Mouse (Mus musculus) embryo, embryonic 10 days (tissue): ENCODE measurements around the gene Creb3l2.
A peak's percentile ranks its signal among the peaks of the same experiment; 100 is the strongest.

Experiments
- DNase-seq: peaks from one replicate; pipeline ENCODE4 v3.0.0-alpha.2; 2015; ENCODE audit warnings: low spot score

Gene Creb3l2

GRCm38 (mm10) chr6:37441251-37442011 is 515 bp downstream of the Creb3l2 start:
- DNase-seq, result peak; percentile 41

DNA sequence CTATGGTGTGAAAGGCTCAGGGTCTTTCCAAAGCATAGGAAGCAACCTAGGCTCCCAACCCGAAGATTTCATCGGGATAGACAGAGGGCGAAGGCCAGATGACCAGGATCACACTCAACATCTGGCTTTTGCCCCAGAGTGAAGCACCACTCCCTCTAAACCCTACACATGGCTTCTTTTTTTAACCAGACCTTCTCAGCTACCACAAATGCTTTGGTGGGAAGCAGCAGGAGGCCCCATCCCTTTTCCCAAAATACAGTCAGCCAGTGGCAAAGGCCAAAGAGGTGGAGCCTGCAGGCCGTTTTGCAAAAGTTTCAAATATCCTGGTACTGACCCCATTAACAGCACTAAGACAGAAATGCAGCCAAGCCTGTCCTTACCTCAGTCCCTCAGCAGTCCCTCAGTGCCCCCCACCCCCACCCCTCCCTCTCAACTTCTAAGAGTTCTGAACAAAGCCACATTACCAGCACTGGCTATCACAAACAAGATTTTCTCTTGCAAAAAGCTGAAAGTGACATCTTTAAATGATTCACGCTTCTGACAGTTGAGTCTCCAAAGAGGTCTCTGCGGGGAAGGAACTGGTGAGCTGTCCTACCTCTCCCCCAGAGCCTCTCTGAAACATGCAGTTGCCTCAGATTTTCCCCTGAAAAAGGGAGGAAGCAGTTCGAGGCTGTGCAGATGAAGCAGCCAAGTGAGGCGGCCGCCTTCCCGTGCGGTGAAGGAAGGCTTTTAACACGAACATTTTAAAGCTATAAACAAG is 1.3 kb downstream of the Creb3l2 start:
- peak; percentile 58 for DNase-seq

GRCm38 (mm10) chr6:37439676-37440490 is 2.1 kb downstream of the Creb3l2 start:
- DNase-seq, result no peak

DNA sequence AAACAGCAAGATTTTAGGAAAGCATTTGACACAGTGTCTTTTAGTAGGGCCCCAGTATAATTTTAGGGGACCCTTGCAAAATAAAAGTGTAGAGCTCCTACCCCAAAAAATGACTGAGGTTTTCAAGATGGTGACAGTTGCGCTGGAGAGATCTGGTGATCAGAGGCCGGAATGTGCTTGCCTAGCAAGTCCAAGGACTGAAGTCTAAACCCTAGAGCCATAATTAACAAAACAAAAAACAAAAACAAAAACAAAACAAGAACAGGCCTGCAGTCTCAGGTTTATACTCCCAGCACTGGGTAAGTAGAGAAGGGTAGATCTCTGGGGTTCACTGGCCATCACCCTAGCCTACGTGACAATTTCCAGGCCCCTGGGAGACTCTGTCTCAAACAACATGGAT is 3.4 kb downstream of the Creb3l2 start:
- no peak for DNase-seq

- DNase-seq, result no peak
Measured at GRCm38 (mm10) chr6:37437086-37437485, 4.9 kb downstream of the Creb3l2 start.

- DNase-seq, result no peak
Measured at GRCm38 (mm10) chr6:37435391-37435790, 6.6 kb downstream of the Creb3l2 start.

- no peak for DNase-seq
Measured at GRCm38 (mm10) chr6:37429849-37430470, 12.0 kb downstream of the Creb3l2 start.

- DNase-seq, result no peak
Measured at GRCm38 (mm10) chr6:37428947-37429346, 13.0 kb downstream of the Creb3l2 start.

DNA sequence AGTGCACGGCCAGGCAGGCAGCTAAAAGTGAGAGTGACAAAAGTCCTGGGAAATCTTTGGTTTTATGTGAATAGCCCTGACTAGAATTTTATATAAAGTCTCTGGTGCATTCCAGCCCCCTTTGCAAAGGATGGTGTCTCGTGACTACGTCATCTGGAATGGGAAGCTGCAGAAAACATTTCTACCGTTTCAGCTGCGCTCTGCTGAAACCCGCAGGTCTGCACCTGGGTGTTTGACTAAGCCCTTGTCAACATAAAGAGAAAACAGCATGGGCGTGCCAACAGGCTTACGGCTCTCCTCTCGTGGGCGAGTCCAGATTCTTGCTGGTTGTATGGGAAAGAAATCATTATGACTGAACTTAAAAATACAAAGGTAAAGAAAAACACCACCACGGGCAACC is 13.9 kb downstream of the Creb3l2 start:
- no peak for DNase-seq

DNA sequence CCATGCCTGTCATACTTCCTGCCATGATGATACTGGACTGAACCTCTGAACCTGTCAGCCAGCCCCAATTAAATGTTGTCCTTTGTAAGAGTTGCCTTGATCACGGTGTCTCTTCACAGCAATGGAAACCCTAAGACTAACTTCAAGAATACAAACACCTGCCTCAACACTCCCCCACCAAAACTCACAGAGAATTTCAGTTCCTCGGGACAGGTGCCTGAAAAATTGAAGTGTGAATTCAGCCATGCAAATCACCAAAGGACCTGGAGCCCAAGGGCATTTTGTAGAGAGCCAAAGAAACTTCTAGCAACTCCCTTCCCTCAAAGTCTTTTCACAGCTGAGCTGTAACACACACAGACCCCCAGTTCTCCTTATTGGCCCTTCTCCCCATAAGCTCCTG is 15.3 kb downstream of the Creb3l2 start:
- no peak for DNase-seq

GRCm38 (mm10) chr6:37425833-37426232 is 16.1 kb downstream of the Creb3l2 start:
- no peak for DNase-seq

GRCm38 (mm10) chr6:37425075-37425474 is 16.9 kb downstream of the Creb3l2 start:
- DNase-seq, result no peak

- no peak for DNase-seq
Measured at GRCm38 (mm10) chr6:37424374-37424773, 17.6 kb downstream of the Creb3l2 start.

DNA sequence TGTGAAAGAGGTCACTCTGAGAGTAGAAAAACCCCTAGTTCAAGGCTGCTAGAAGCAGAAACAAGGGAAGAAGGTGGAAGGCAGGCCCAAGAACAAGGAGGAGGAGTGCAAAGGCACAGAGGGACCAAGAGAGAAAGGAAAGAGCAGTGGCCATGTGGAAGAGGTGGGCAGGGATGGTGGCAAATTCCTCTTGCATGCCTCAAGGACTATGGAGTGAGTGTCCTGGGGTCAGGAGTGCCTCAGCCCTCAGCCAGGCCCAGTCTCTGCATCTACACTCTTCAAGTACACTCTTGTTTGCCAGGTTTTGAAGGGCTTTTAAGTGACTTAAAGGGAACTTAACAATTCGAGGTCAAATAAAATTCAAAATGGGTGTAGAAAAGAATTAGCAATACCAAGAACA is 18.6 kb downstream of the Creb3l2 start:
- DNase-seq, result no peak

DNA sequence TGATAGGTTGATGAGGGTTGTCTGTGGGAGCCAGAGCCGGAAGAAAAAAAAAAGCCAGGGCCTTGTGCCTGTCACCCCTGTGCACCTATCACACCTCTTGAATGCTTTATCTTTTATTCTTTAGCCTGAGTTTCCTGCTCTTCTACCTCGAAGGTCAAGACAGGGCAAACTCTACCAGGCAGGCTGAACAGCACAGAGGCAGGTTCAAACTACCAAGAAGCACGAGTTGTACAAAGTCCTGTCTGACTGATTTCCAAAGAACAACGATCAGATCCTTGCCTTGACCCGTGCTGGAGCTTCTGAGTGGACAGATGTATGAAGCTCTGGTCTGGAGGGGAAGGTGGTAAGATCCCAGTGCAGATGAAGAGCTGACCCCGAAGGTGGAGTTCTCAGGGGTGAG is 20.8 kb downstream of the Creb3l2 start:
- DNase-seq, result no peak

- no peak for DNase-seq
Measured at GRCm38 (mm10) chr6:37419445-37419941, 22.5 kb downstream of the Creb3l2 start.

GRCm38 (mm10) chr6:37418931-37419330 is 23.0 kb downstream of the Creb3l2 start:
- no peak for DNase-seq

DNA sequence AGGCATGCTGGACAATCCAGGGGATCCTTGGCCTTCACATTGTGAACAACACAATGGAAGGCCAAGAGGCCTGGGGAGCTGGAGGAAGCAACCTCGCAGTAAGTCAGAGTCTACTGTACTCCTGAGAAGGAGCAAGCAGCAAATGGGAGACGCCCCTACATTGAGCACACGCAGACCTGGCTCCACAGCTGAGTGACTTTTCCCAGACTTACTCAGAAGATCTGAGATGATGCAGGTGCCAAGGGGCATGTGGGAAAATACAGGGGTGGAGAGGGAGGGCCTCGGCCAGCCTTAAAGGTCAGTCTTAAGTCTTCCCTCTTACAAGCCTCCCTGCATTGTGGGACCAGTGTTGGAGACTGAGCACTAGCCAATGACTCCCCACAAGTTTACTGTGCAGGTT is 25.2 kb downstream of the Creb3l2 start:
- no peak for DNase-seq

- DNase-seq, result no peak
Measured at GRCm38 (mm10) chr6:37415505-37415904, 26.4 kb downstream of the Creb3l2 start.

- peak; percentile 75 for DNase-seq
Measured at GRCm38 (mm10) chr6:37415034-37415433, 26.9 kb downstream of the Creb3l2 start.

DNA sequence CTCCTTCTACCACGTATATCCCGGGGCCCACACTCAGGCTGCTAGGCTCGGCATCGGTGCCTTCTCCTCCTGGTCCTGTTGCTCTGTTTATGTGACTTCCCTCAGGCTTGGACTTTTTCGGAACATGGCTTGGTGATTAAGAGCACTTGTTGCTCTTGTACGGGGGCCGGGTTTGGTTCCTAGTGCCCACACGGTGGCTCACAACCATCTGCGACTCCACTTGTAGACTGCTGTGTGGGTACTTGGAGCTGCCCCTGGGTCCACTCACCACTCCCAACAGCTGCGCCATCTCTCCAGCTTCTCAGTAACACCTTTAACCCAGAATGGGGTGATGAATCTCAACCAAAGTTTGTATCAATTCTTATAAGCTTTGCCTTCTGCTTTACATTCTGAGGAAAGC is 27.4 kb downstream of the Creb3l2 start:
- DNase-seq, result no peak

DNA sequence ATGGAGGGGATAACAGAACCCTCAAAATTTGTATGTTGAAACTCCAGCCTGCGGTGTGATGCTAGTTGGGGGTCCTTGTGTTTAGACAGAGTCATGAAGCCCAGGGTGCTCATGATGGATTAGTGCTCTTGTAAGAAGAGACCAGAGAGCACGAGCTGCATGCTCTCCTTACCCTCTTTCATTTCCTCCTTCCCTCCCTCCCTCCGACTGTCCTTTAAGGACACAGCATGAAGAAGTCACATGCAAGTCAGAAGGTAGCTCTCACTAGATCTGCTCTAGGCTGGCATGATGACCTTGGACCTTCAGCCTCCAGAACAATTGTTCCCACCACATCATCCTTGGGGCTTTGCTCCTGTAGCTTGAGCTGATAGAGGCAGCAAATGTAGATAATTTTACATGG is 30.2 kb downstream of the Creb3l2 start:
- DNase-seq, result no peak
